Mouse (Mus musculus): ENCODE results near the gene Jak1.

DNA sequence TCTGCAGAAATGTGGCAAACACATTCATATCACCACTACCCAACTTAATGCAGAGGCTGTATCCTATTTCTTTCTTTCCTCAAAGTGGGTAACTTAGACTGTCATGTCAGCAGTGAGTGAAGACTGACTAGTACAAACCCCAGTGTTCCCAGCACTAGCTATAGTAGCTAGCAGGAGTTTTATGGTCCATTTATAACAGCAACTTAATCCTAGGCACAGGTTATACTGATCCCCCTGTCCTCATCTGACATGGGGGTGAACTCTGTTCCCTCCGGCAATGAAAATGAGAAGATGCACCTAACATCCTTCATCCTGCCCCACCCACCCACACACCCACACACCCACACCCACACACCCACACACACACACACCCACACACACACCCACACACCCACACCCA lies 30.3 kb downstream of the Jak1 start:
- TF ChIP-seq POLR2A (IDR thresholded peaks at IDR 0.05; ENCODE audit: insufficient read length, low read depth): no peak
- no peak for TF ChIP-seq USF1 (IDR thresholded peaks at IDR 0.05; ENCODE audit: low read depth)
- no peak for TF ChIP-seq CEBPB (IDR thresholded peaks at IDR 0.05; ENCODE audit: insufficient read depth, poor library complexity, severe bottlenecking)
- no peak for TF ChIP-seq POLR2AphosphoS2 (IDR thresholded peaks at IDR 0.05; ENCODE audit: insufficient read length, low read depth)
- no peak for TF ChIP-seq TCF3 (IDR thresholded peaks at IDR 0.05; ENCODE audit: insufficient read length, low read depth)
- TF ChIP-seq E2F4 (IDR thresholded peaks at IDR 0.05; ENCODE audit: insufficient read depth): no peak
